Mouse (Mus musculus) cerebellum, adult 11 months (tissue): Measurements from ENCODE around the gene Gm14399.
"Not testable (repeated sequence)": the region's sequence is repeated elsewhere in the genome, so short reads cannot be mapped to it uniquely, and the experiment has no call there.

ENCODE experiments used
- DNase-seq: peaks from one replicate; pipeline ENCODE4 v3.0.0; 2022

The Gm14399 gene

DNA sequence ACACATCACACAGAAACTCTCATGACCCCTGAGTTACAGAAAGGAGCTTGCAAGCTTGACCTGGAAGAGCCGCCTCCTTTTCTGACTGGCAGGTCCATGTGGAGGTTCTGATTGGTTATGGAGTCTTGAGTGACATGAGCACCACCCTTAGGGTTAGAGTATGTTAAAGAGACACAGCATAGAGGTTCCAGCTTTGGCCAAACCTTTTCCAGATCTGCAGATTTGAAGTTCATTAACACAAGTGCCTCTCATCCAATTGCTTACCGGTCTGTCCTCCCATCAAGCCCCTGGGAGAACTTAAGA lies at the start of gene Gm14399:
Gm14399 (minus strand) TSS at position 20 of the 303 bp plus-strand sequence.
- DNase-seq, result not testable (repeated sequence)

DNA sequence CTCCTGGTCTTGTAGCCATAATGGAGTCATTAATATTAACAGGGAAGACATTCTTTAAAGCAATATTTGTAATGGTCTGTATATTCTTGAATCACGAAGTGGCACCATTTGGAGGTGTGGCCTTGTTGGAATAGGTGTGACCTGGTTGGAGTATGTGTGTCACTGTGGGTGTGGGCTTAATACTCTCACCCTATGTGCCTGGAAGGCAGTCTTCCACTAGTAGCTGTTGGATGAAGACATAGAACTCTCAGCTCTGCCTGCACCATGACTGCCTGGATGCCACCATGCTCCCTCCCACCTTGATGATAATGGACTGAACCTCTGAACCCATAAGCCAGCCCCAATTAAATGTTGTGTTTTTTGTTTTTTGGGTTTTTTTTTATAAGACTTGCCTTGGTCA lies 37.2 kb upstream of the Gm14399 start:
- DNase-seq, result not testable (repeated sequence)

DNA sequence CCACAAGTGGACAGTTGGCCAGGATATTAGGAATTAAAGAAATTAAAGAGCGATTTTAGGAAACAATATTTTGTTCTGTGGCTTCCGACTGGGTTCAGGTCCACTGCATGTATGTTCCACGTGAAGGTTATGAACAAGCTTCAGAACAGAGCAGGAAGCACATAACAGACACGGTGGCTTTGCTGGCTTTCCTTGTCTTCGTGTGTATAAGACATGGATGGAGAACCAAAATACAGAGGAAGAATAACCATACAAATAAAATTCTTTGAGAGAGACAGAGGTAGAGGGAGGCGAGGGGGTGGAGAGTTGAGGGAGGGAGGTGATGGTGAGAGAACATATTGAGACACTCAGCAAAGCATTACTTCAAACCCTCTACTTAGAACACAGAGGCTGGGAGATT lies 34.5 kb upstream of the Gm14399 start:
- no peak for DNase-seq

DNA sequence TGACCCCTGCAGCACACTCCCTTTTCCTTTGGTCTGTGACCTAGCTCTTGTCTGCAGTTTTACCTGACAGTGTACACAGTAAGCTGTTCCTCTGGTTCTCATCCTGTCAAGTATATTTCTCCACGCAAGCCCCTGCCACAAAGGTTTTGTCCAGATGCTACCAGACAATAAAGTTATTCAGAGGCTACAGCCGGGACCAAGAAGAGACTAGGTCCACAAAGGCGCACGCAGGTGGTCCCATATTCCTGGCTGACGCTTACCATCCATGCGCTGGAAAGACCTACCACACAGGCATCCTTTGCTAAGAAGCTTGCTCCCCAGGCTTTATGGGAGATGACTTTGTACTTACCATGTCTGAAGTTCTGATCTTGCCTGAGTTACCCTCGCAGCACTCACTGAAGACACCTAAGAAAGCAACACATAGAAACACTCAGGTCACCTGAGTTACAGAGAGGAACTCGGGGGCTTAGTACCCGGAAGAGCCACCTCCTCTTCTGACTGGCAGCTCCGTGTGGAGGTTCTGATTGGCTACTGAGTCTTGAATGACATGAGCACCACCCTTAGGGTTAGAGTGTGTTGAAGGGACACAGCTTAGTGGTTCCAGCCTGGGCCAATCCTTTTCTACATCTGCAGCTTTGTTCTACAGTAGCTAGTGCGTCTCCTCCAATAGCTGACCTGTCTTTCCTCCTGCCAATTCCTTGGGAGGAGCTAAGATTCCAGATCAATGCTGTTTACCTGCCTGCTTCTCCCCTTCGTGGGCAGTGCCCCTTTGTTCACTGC lies 33.8 kb upstream of the Gm14399 start, which contains the start of gene Gm14443:
Gm14443 (minus strand) TSS at position 471 of the 780 bp plus-strand sequence.
- not testable (repeated sequence) for DNase-seq

DNA sequence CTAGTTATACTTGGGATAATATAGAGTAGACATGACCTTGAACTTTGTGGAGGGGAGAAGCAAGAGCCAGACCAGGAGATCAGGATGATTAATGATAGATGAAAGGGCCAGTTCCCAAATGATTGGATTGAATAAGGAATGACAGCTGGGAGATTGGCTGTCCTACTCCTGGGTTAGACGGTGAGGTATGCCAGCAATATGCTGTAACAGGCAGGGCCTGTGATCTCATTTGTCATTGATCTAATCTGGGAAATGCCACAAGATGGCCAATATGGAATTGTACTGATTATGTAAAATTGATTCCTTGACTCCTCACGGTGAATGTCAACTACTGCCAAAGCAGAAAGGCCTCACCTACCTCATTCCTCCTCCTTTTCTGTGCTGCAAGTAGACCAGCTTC lies 32.2 kb upstream of the Gm14399 start:
- DNase-seq, result not testable (repeated sequence)

DNA sequence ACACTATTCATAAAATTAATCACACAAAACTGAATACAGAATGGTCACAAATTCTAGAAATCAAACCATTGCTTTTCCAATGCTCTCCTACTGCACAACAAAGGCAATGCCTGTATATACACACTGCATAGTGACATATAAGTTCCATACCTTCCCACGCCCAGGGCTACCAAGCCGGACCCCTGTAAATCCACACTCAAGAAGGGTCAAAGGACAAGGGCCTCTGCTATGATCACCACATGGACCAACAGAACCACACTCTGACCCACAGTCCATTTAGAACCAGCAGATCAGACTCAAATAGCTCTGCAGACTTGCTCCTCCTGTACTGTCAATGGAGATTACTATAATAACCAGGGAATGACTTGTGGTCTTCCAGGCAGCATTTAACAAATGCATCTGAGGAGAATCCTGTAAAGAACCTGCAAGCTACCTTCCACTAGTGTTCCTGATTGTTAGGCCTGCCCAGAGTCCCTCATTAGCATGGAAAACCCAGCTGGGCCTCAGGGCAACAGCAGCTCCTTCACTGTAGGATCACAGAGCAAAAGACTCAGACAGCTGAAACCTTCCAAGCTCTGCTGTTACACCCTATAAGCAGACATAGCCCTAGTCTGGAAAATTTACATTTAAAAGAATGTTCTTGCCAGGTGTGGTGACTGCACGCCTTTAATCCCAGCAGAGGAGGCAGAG lies 31.2 kb upstream of the Gm14399 start:
- not testable (repeated sequence) for DNase-seq

DNA sequence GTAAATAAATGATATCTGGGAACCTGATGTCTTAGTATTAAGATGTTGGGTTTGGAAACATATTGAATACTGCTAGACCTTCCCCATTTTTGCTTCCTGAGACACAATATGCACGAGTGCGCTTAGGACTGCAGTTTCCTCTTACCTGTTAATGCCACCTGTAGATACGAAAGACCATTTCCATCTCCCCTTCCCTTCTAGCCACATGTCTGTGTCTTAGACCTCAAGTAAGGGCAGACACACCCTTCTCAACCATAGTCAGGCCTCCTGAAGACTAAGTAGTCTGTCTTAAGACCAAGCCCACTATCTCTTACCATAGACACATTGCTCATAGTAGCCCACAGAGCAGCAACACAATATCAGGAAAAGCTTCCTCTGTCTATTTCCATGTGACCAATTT lies 30.3 kb upstream of the Gm14399 start:
- DNase-seq, result no peak

DNA sequence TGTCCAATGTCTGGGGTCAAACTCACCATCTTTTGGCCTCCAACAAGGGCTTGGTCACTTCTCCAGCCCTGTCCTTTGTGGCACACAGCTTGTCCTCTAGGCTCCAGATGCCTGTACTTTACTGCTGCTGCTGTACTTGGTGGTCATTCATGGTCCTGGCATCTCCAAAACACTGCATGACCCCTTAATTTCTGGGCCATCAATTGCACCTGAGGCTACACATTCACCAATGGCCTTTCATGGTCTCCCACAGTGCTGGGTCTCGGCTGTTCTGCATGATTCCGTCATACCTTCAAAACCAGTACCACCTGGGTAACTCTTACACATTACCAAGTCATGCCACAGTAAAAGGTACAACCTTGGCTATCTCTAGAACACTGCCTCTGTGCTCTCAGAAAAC lies 25.1 kb upstream of the Gm14399 start:
- not testable (repeated sequence) for DNase-seq

DNA sequence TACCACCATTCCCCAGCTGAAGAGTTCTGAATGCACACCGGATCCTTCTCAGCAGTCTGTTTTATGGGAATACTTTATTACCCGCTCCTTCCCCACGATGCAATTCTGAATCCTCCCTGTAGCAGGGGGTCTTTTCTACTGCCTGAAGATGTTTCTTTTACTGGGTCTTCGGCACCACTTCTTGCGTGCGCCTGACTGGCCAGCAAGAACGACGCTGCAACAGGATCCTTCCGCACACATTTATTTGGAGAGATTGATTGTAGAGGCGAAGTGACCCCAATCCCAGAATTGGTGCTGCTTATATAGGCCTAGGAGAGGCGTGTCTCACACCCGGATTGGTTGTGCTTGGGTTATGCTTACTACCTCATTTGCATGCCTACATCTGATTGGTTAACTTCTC lies 23.3 kb upstream of the Gm14399 start:
- not testable (repeated sequence) for DNase-seq

DNA sequence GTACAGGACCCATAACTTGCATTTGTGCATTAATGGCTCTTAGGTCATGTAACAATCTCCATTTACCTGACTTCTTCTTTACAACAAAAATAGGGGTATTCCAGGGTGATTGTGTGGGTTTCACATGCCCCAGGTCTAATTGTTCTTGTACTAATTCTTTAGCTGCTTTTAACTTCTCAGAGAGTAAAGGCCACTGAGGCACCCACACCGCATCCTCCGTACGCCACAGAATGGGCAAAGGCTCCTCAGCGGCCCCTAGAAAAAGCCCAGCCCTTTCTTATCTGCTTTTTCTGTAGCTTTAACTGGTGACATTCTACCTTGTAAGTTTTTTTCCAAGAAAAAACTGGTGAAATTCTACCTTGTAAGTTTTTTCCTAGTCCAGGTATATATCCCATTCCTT lies 19.6 kb upstream of the Gm14399 start:
- not testable (repeated sequence) for DNase-seq

DNA sequence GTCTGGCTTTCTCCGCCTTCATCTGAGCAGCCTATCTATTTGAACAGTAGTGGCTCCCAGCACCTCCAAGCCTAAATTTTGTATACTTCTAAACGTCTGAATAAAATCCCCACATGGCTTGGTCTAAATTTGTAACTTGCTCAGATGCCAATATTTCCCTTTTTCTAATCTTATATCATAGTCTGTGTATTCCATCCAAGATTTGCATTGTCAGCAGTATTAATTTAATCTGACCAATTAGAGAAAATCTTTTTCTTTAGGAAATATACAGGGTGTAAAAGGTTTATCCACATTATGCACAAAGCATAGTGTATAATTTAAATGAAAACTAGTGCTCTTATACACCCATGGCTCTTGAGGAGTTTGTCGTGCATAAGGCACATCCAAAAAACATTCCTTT lies 16.8 kb upstream of the Gm14399 start:
- DNase-seq, result no peak

DNA sequence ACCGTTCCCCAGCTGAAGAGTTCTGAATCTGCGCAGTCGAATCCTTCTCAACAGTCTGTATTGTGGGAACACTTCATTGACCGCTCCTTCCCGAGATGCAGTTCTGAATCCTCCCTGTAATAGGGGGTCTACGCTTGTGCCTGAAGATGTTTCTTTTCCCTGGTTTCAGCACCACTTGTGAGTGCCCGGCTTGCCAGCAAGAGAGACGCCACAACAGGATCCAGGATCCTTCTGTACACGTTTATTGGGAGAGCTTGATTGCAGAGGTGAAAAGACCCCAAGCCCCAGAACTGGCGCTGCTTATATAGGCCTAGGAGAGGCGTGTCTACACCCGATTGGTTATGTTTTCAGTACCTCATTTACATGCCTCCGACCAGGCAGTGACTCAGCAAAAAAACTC lies 14.9 kb upstream of the Gm14399 start:
- DNase-seq, result no peak

DNA sequence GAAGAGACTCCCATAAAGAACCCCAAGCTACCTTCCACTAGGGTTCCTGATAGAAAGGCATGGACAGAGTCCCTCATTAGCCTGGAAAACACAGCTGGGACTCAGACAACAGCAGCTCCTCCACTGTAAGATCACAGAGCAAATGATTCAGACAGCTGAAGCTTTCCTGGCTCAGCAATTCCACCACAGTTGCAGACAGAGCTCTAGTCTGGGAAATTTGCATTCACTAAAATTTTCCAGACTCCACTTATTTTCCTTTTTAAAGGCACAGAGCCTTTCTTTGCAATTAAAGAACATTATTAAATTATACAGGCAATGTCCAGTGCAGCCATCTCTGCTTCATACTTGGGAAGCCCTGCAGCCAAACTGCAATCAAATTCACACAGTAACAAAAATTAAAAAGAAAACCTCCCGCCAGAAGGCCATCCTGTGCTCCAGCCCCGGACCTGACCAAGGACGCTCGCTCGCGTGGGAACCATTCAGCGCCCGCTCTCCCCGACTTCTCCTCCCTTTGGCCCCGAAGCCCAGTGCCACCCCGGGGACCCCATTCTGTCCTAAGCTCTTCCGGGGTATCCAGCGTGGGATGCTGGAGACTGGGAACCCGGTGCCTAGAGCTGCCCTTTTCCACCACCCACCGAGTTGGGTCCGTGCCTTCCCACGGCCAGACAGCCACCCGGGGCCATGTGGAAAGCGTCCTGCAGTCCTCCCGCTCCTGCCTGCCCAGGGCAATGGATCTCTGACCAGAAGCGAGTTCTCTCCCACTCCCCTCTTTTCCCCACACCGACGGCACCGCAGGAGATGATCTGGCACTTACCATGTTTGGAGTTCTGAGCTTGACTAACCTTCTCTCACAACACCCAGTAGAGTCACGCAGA lies 457 bp downstream of the Gm14399 start:
- DNase-seq, result peak; percentile 22

DNA sequence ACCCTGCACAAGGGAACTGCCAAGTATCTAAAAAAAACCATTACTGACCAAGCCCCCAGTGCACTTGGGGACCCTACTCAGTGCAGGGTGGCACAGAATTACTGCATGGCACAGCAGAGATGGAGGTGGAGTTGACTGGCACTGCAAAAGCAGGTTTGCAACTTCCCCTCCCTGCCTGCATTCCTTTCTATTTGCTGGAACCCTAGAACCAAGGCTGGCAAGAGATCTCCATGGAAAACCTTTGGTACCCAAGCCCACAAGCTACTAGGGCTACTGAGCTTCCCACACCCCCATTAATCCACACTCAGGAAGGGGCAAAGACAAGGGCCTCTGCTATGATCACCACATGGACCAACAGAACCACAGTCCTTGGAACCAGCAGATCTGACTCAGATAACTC lies 1.2 kb downstream of the Gm14399 start:
- not testable (repeated sequence) for DNase-seq
